Mouse (Mus musculus) telencephalon, adult 2 months (tissue): ENCODE measurements around the gene 4930402H24Rik.

ENCODE experiments used
- DNase-seq: peaks from one replicate; pipeline ENCODE4 v3.0.0-alpha.2; 2011; ENCODE audit warnings: low read depth, low spot score

4930402H24Rik gene

GRCm38 (mm10) chr2:130731855-130732254, 174.4 kb downstream of the 4930402H24Rik start:
- DNase-seq = no peak

DNA sequence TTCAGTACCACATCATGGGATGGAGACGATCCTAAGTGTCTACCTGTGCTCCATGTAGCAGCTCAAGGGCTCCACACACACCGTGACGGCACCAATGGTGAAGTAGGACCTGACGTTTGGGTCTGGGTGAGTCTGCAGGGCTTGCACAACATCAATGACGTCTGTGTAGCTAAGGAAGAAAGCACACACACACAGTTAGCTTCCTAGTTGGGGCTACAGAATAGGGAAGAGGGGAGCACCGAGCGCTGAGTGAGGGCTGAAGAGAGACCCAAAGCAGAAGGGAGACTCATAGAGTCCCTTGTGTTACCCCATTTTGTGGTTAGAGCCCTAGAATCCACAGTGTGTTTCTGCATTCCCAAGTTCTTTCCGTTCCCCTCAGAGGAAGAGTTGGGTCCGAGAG, 175.5 kb downstream of the 4930402H24Rik start:
- DNase-seq = no peak

GRCm38 (mm10) chr2:130728906-130729585, 177.2 kb downstream of the 4930402H24Rik start:
- peak; percentile 43 for DNase-seq

DNA sequence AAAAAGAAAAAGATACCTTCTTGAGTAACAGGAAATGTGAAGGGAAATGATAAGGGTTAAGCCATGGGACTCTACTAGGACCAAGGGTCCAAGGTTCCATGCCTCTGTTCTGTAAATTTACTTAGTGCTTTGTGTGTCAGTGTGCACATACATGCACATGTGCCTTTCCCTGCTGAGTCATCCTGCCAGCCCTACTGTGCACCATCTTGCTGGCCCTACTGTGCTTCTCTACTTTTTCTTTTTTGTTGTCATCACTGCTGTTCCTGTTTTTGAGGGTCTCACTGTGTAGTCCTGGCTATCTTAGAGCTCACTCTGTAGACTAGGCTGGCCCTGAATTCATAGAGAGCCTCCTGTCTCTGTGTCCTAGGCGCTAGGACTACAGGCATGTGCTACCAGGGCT, 178.5 kb downstream of the 4930402H24Rik start:
- DNase-seq = no peak

GRCm38 (mm10) chr2:130724369-130724768, 181.8 kb downstream of the 4930402H24Rik start:
- DNase-seq = no peak

GRCm38 (mm10) chr2:130717951-130718350, 188.3 kb downstream of the 4930402H24Rik start:
- DNase-seq = no peak

DNA sequence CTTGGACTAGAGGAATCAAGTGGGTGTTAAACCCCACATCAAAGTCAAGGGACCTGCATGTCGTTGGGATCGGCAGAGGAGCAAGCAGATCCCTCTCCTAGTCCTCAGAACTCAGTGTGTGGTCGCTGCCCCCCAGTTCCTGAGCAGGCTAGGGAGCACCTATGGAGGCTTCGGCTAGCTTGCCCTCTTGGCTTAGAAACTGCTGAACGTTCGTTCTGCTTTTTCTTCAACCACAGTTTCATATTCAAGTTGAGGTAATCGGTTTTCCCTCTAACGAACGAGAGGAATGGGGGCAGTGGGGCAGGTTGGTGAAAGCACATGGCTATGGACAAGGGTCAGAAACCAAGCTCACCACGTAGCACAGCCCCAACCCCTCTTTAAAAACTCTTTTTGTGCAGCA, 199.1 kb downstream of the 4930402H24Rik start:
- no peak for DNase-seq

DNA sequence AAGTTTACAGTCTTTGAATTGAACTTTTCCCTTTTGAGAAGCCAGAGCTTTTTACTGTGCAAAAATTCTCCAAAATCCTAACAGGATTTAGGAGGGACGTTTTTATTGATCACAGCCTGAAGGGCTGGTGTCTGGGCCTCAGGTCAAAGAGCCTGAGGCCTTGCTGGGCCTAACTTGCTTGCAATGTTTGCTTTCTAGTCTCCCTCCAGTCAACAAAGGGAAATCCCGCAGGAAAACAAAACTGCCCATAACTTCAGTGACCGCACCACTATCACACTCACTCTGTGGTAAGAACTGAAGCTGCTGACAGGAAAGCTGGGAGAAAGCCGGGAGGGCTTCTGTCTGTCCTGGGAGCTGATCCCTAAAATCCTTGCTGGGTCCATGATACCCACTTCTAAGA, 199.6 kb downstream of the 4930402H24Rik start:
- no peak for DNase-seq

DNA sequence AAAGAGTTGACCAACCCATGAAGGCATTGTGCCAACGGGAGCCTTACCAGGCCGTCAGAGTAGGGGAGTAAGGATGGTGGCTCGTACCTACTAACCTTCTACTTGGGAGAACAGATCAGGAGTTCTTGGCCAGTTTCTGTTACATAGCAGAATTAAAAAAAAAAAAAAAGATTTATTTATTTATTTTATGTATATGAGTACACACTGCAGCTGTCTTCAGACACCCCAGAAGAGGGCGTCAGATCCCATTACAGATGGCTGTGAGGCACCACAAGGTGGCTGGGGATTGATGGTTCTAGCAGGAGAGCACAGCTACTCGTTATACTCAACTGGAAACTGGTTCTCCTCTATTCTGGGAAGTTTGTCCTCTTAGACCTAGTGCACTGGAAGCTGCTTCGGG, 201.0 kb downstream of the 4930402H24Rik start:
- no peak for DNase-seq

- DNase-seq = no peak
Measured at GRCm38 (mm10) chr2:130704040-130705001, 201.9 kb downstream of the 4930402H24Rik start.

GRCm38 (mm10) chr2:130697821-130698266, 208.4 kb downstream of the 4930402H24Rik start:
- DNase-seq = no peak

DNA sequence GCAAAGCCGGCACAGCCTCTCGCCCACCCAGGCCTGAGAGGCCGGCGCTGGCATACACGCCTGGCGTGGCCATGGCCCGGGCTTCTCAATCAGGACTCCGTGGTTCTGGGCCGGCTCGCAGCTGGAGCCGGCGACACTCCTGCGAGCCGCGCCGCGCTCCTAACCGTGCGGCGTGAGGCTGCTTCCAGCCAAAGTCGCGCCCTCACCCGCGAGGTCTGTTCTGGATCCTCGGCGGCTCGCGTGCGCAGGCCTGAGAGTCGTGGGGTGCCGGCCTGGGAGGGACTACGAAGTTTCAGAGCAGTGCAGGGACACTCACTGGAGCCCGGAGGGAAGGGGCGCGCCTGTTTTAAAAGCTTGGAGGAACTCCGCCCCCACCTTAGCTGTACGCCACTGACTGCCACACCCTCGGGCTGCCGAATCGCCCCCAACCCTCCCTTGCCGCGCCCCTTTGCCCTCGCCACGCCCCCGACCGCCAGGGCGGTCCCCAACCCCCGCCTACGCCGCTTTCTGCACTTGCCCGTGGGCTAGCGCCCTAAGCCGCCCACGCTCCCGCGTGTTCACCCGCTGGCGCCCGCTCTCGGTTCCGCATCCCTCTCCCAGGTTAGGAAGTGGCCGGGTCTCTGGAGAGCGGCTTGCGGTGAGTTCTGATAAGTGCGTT, 208.9 kb downstream of the 4930402H24Rik start, which contains the start of gene Slc4a11:
Slc4a11 (minus strand) TSS at position 367 of the 658 bp plus-strand sequence.
- no peak for DNase-seq

DNA sequence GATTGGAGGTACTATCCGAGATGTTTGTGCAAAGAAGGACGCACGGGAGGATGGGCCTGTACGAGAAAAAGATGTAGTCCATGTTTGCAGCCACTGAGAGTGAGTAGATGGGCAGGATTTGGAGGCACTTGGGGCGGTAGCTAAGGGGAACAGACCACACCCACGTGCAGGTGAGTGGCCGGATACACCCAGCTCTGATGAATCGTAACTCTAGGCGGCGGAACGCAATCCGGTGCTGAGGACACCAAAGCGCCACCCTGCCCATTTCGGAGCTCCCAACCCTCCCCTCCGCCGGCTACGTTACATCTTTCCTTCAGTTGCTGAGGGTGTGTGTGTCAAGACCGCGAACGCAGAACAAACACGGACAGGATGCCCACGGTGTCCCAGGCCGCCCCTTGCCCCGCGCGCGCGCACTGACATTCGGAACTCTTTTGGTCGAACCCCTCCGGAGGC, 209.5 kb downstream of the 4930402H24Rik start:
- DNase-seq = no peak

GRCm38 (mm10) chr2:130693563-130693962, 212.6 kb downstream of the 4930402H24Rik start:
- no peak for DNase-seq

DNA sequence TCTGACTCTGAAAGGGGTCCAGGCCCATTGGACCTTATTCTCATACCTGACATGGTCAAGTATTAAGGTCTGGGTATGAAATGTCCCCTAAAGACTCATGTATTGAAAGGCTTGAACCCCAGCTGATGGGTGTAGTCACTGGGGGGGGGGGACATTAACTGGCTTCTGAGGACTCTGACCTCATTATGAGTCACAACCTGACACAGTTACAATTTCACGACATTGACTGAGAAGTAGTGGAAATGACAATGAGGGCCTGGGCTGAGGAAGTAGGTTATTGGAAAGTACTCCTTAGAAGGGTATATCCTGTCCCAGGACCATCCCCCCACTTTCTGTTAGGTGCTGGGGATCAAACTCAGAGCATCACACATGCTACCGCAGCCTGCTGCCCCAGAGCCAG, 217.2 kb downstream of the 4930402H24Rik start:
- DNase-seq = no peak

- DNase-seq = no peak
Measured at GRCm38 (mm10) chr2:130685426-130685825, 220.8 kb downstream of the 4930402H24Rik start.

DNA sequence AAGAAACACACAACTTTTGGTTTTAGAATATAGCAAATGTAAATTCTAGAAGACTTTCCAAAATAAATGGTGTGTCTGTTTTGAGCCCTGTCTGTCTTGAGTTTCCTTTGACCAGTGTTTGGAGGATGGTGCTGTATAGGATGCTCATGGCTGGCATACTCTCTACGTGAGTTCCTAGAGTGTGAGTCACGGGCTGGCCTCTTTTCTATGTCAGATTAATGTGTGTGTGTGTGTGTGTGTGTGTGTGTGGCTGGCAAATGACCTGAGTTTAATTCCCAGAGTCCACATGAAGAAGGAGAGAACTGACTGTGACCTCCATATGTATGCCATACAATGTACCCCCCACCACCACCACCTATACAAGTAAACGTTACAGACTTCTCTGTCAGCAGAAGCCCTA, 224.7 kb downstream of the 4930402H24Rik start:
- no peak for DNase-seq

GRCm38 (mm10) chr2:130679899-130680298, 226.3 kb downstream of the 4930402H24Rik start:
- no peak for DNase-seq

DNA sequence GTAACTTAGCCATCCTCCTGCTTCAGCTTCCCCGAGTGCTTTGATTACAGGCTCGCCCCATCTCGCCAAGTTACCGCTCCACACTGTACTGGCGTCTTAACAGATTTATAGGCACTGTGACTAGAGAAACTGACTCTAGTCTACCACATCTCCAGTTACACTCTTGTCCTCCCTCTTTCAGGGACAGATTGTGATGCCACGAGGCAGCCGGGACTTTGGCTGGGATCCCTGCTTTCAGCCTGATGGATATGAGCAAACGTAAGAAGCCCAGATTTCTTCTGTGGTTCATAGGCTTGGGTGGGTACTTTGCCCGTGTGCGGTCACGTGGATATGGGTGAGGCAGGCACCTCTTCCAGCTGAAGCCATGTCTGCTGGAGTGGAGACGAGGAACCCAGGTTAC, 227.1 kb downstream of the 4930402H24Rik start:
- DNase-seq = no peak

GRCm38 (mm10) chr2:130677211-130677610, 229.0 kb downstream of the 4930402H24Rik start:
- DNase-seq = no peak

DNA sequence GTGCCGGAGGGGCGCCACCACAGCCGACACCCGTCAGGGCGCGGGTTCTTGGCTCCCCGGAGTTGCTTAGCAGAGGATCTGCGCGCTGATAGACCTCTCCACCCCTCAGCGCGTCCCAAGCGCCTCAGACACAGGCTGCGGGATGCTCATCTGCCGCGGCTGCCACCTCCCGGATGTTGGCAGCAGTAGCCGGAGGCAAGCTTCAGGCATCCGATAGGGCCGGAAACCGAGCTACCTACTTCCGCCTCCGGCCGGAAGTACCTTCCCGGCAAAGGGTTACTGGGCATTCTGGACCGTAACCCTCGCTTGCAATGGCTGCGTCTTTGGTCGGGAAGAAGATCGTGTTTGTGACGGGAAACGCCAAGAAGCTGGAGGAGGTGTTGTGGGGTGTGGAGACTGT, 238.6 kb downstream of the 4930402H24Rik start, which contains the start of gene Itpa:
Itpa (plus strand) TSS at position 52 of the 400 bp plus-strand sequence.
- DNase-seq = peak; percentile 89
